Mouse (Mus musculus) ES-Bruce4 (cell line): ENCODE results near the gene Aqp12.

ENCODE experiments used
- CTCF ChIP-seq: IDR thresholded peaks from one replicate; pipeline ENCODE4 v1.8.1; 2011; ENCODE audit warnings: low read depth, low read length
- POLR2A ChIP-seq: IDR thresholded peaks from one replicate; pipeline ENCODE4 v1.8.1; 2011; ENCODE audit warnings: low read length; ENCODE audit not compliant: insufficient read depth

DNA sequence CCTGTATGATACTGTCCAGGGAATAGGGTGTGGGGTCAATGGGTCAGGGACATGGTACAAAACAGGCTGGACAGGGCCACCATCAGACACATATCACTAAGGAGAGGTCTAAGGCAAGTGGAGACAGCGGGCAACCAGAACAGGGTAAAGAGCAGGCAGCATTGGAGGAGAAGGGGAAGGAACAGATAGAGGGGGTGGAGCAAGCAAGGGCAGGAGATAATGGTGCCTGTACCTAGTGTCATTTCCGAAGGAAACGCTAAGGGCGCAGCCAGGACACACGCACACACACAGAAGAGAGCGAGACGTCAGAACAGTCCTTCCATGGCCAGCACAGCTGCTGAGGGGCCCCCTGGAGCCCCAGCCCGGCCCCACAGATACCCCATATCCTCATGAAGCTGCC is 20.5 kb downstream of the Aqp12 start:
- TF ChIP-seq POLR2A = no peak
- TF ChIP-seq CTCF = no peak
